ENCODE assay signal across 15 mouse cellular contexts in the genomic region with DNA sequence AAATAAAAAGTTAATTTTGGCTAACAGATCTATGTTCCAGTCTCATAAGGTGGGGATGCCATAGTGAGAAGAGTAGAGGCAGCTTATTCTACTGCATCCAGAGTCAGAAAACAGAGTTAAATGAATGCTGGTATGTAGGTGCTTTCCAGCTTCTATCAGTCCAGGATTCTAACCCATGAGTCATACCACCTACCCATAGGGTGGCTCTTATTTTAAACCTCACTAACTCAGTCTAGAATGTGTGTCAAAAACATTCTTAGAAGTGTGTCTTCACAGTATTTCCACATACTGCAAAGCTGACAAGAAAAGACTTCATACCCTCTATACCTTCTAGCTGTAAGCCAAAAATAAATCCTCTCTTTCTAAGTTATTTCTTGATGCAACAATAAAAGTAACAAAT.
"Had no signal": no experiment of that assay in that cellular context is flagged by ENCODE, and none has a peak within 500 bp of the region (broad histone marks: within the 10 kb centered on the region; RNA-seq: fewer than 3 reads in every experiment).

No protein-coding gene starts in this region.

- H3K9ac ChIP-seq: neural tube, embryonic 12.5 days; neural tube, embryonic 13.5 days; neural tube, embryonic 15.5 days; stomach, embryonic 15.5 days had no signal

- H3K27ac ChIP-seq: neural tube, embryonic 12.5 days; neural tube, embryonic 13.5 days; neural tube, embryonic 15.5 days; stomach, embryonic 15.5 days; stomach, postnatal 0 days had no signal

- H3K4me3 ChIP-seq: neural tube, embryonic 12.5 days; neural tube, embryonic 13.5 days; neural tube, embryonic 15.5 days; stomach, embryonic 15.5 days had no signal

- H3K4me1 ChIP-seq: neural tube, embryonic 12.5 days; neural tube, embryonic 13.5 days; neural tube, embryonic 15.5 days; stomach, embryonic 15.5 days had no signal

- H3K27me3 ChIP-seq: neural tube, embryonic 12.5 days; neural tube, embryonic 13.5 days; neural tube, embryonic 15.5 days; stomach, embryonic 15.5 days had no signal

- DNase-seq: retina, postnatal 1 day; right cerebral cortex, postnatal 14 days; right cerebral cortex, postnatal 4 days; spleen, adult 18-20 months; thymus, adult 18-20 months; thymus, adult 2 months; thymus, postnatal 14 days; thymus, postnatal 25 days; thymus, postnatal 36 days; thymus, postnatal 4 days had no signal

- H3K9me3 ChIP-seq: neural tube, embryonic 12.5 days; neural tube, embryonic 13.5 days; neural tube, embryonic 15.5 days; stomach, embryonic 15.5 days had no signal

- H3K36me3 ChIP-seq: neural tube, embryonic 12.5 days; neural tube, embryonic 13.5 days; neural tube, embryonic 15.5 days; stomach, embryonic 15.5 days had no signal

- H3K4me2 ChIP-seq: neural tube, embryonic 12.5 days; neural tube, embryonic 13.5 days; neural tube, embryonic 15.5 days; stomach, embryonic 15.5 days had no signal
